Mouse (Mus musculus) lung, postnatal 4 days (tissue): ENCODE measurements around the gene Nxph4.
A peak's percentile ranks its signal among the peaks of the same experiment; 100 is the strongest.

ENCODE experiments used
- DNase-seq, 2 experiments: peaks; one replicate each; pipeline ENCODE4 v3.0.0; 2021

Gene Nxph4

GRCm38 (mm10) chr10:127542084-127542483 is 7.7 kb upstream of the Nxph4 start:
- DNase-seq, result no peak

- no peak for DNase-seq
Observed at GRCm38 (mm10) chr10:127541510-127541909, 7.2 kb upstream of the Nxph4 start.

GRCm38 (mm10) chr10:127537854-127538583 is 3.7 kb upstream of the Nxph4 start:
- DNase-seq, result peak; percentile 78 to 87

GRCm38 (mm10) chr10:127536586-127537314 is 2.4 kb upstream of the Nxph4 start:
- DNase-seq, result no peak

- DNase-seq, result no peak
Observed at GRCm38 (mm10) chr10:127534929-127535384, 598 bp upstream of the Nxph4 start.

- no peak for DNase-seq
Observed at GRCm38 (mm10) chr10:127531548-127531947, 2.8 kb downstream of the Nxph4 start.

GRCm38 (mm10) chr10:127530945-127531344 is 3.4 kb downstream of the Nxph4 start:
- no peak for DNase-seq

GRCm38 (mm10) chr10:127527481-127527880 is 6.9 kb downstream of the Nxph4 start:
- no peak for DNase-seq

GRCm38 (mm10) chr10:127526681-127527080 is 7.7 kb downstream of the Nxph4 start:
- peak; percentile 77 to 80 for DNase-seq

GRCm38 (mm10) chr10:127526048-127526447 is 8.3 kb downstream of the Nxph4 start:
- no peak for DNase-seq

- DNase-seq, result no peak
Observed at GRCm38 (mm10) chr10:127524646-127525255, 9.6 kb downstream of the Nxph4 start.

GRCm38 (mm10) chr10:127522088-127522581 is 12.2 kb downstream of the Nxph4 start, which contains the start of gene Shmt2:
TSS of gene Shmt2 (minus strand) at chr10:127522444.
- peak; percentile 79 to 86 for DNase-seq

- DNase-seq, result no peak
Observed at GRCm38 (mm10) chr10:127521611-127522080, 12.7 kb downstream of the Nxph4 start.

- no peak for DNase-seq
Observed at GRCm38 (mm10) chr10:127520714-127521357, 13.5 kb downstream of the Nxph4 start.

- no peak for DNase-seq
Observed at GRCm38 (mm10) chr10:127519903-127520713, 14.3 kb downstream of the Nxph4 start.

GRCm38 (mm10) chr10:127519041-127519701 is 15.2 kb downstream of the Nxph4 start:
- DNase-seq, result no peak

- no peak for DNase-seq
Observed at GRCm38 (mm10) chr10:127517941-127518340, 16.4 kb downstream of the Nxph4 start.

GRCm38 (mm10) chr10:127516576-127517260 is 17.6 kb downstream of the Nxph4 start:
- DNase-seq, result peak in 1 of 2 experiments; percentile 66

- no peak for DNase-seq
Observed at GRCm38 (mm10) chr10:127515983-127516459, 18.3 kb downstream of the Nxph4 start.

- no peak for DNase-seq
Observed at GRCm38 (mm10) chr10:127515271-127515982, 18.9 kb downstream of the Nxph4 start.
